Mouse (Mus musculus) CH12.LX (cell line): ENCODE results near the gene Mapk8ip1. TPM values are rescaled to one million over a fixed set of nuclear protein-coding genes. Genes with fewer than 3 reads are reported as not detected.

ENCODE experiments used
- DNase-seq: peaks from one replicate; pipeline ENCODE4 v3.0.0-alpha.2; 2013; ENCODE audit errors: extremely low read depth
- H3K27ac ChIP-seq: 2 replicates; pipeline ENCODE4 v1.5.1; 2012; ENCODE audit warnings: low read depth, mild to moderate bottlenecking, control low read depth, moderate library complexity; ENCODE audit not compliant: insufficient read depth
- H3K27me3 ChIP-seq: replicated peaks from 2 replicates; pipeline ENCODE3; 2012; ENCODE audit warnings: inconsistent platforms
- H3K36me3 ChIP-seq, 2 experiments: replicated peaks in 1 of 2; 2 replicates each; pipeline versions ENCODE3 to v1.6.1; 2012; ENCODE audit warnings: inconsistent platforms in 1 of 2, low read length in 1 of 2, mild to moderate bottlenecking in 1 of 2, mixed read lengths in 1 of 2, moderate library complexity in 1 of 2; ENCODE audit not compliant: control insufficient read depth in 1 of 2, insufficient read depth in 1 of 2
- H3K4me1 ChIP-seq, 2 experiments: 2 replicates each; pipeline ENCODE4 v1.6.1; 2012; ENCODE audit warnings: inconsistent platforms in 1 of 2, moderate library complexity in 1 of 2; ENCODE audit not compliant: insufficient read depth in 2 of 2, control insufficient read depth in 1 of 2
- H3K4me2 ChIP-seq: 2 replicates; pipeline ENCODE4 v1.6.1; 2012; ENCODE audit warnings: low read depth, mild to moderate bottlenecking, control low read depth; ENCODE audit not compliant: poor library complexity, insufficient read depth, severe bottlenecking
- H3K4me3 ChIP-seq, 3 experiments: fragments of 150-350 bp in 1 of 3; sonication (generic) in 1 of 3; replicated peaks in 1 of 3; 2 replicates each; pipeline versions ENCODE3 to v1.5.1; 2011 to 2012; ENCODE audit warnings: low read depth in 2 of 3, low read length in 2 of 3, mild to moderate bottlenecking in 2 of 3, moderate library complexity in 2 of 3, control low read depth in 1 of 3, improper control_type of control experiment in 1 of 3, inconsistent platforms in 1 of 3, mixed read lengths in 1 of 3; ENCODE audit not compliant: poor library complexity in 1 of 3
- H3K79me2 ChIP-seq: replicated peaks from 2 replicates; pipeline ENCODE4 v1.6.1; 2012; ENCODE audit warnings: mild to moderate bottlenecking, moderate library complexity; ENCODE audit not compliant: control insufficient read depth, poor library complexity, insufficient read depth, severe bottlenecking; ENCODE audit errors: extremely low read depth
- H3K9ac ChIP-seq: 2 replicates; pipeline ENCODE4 v1.6.1; 2012; ENCODE audit warnings: low read depth, mild to moderate bottlenecking, control low read depth, moderate library complexity; ENCODE audit not compliant: insufficient read depth
- H3K9me3 ChIP-seq: replicated peaks from 2 replicates; pipeline ENCODE3; 2012; ENCODE audit warnings: low read length, inconsistent platforms, mixed read lengths
- CHD1 ChIP-seq: IDR thresholded peaks from 2 replicates; pipeline ENCODE4 v1.6.1; 2012; ENCODE audit warnings: low read depth, low read length, improper control_type of control experiment, inconsistent platforms
- E2F4 ChIP-seq: IDR thresholded peaks from 2 replicates; pipeline ENCODE4 v1.6.1; 2011; ENCODE audit warnings: low read depth, low read length, improper control_type of control experiment; ENCODE audit not compliant: insufficient replicate concordance
- HCFC1 ChIP-seq: IDR thresholded peaks from 2 replicates; pipeline ENCODE4 v1.6.1; 2012; ENCODE audit warnings: low read depth, mild to moderate bottlenecking, inconsistent platforms, low read length, improper control_type of control experiment
- JUND ChIP-seq: conservative IDR thresholded peaks from 2 replicates; pipeline ENCODE4 v1.6.1; 2011; ENCODE audit warnings: low read depth, low read length, improper control_type of control experiment
- KAT2A ChIP-seq: IDR thresholded peaks from 2 replicates; pipeline ENCODE4 v1.6.1; 2012; ENCODE audit warnings: low read length, improper control_type of control experiment, inconsistent platforms; ENCODE audit not compliant: insufficient replicate concordance
- MAFK ChIP-seq: IDR thresholded peaks from 2 replicates; pipeline ENCODE4 v1.6.1; 2011; ENCODE audit warnings: low read length, improper control_type of control experiment; ENCODE audit not compliant: insufficient replicate concordance
- MAX ChIP-seq: IDR thresholded peaks from 2 replicates; pipeline ENCODE4 v1.6.1; 2011; ENCODE audit warnings: low read length, improper control_type of control experiment
- MXI1 ChIP-seq: IDR thresholded peaks from 2 replicates; pipeline ENCODE4 v1.6.1; 2011; ENCODE audit warnings: mild to moderate bottlenecking, low read depth, low read length, improper control_type of control experiment
- MYC ChIP-seq: IDR thresholded peaks from 2 replicates; pipeline ENCODE4 v1.6.1; 2011; ENCODE audit warnings: low read depth, mild to moderate bottlenecking, improper control_type of control experiment, low read length
- NELFE ChIP-seq: IDR thresholded peaks from 2 replicates; pipeline ENCODE4 v1.6.1; 2011; ENCODE audit warnings: low read depth, low read length, improper control_type of control experiment
- NRF1 ChIP-seq: IDR thresholded peaks from 2 replicates; pipeline ENCODE4 v1.6.1; 2014; ENCODE audit warnings: low read depth, mild to moderate bottlenecking, inconsistent platforms, low read length, improper control_type of control experiment, moderate library complexity
- POLR2AphosphoS2 ChIP-seq: IDR thresholded peaks from 2 replicates; pipeline ENCODE4 v1.6.1; 2011; ENCODE audit warnings: low read depth, low read length, improper control_type of control experiment
- TBP ChIP-seq: conservative IDR thresholded peaks from 2 replicates; pipeline ENCODE4 v1.6.1; 2011; ENCODE audit warnings: low read depth, low read length, improper control_type of control experiment
- TCF12 ChIP-seq: IDR thresholded peaks from 2 replicates; pipeline ENCODE4 v1.6.1; 2014; ENCODE audit warnings: low read depth, mild to moderate bottlenecking, inconsistent platforms, low read length, improper control_type of control experiment
- USF1 ChIP-seq: IDR thresholded peaks from 2 replicates; pipeline ENCODE4 v1.6.1; 2014; ENCODE audit warnings: low read depth, mild to moderate bottlenecking, inconsistent platforms, low read length, improper control_type of control experiment
- USF2 ChIP-seq: conservative IDR thresholded peaks from 2 replicates; pipeline ENCODE4 v1.6.1; 2011; ENCODE audit warnings: low read depth, low read length, improper control_type of control experiment
- ZC3H11A ChIP-seq: IDR thresholded peaks from 2 replicates; pipeline ENCODE4 v1.6.1; 2012; ENCODE audit warnings: low read depth, mild to moderate bottlenecking, inconsistent platforms, low read length, improper control_type of control experiment
- dilution Hi-C: fragments of 300-500 bp; cut with MboI; formaldehyde crosslinking; loops from 2 replicates; pipeline ENCODE4 v1.14.3; 2020; ENCODE audit warnings: low sequenced_read_pairs; ENCODE audit not compliant: extremely low pct_unique_long_range_greater_than_20kb, extremely low pct_ligation_motif_present
- in situ Hi-C: fragments of 300-500 bp; cut with MboI; formaldehyde crosslinking; loops from 3 replicates; pipeline ENCODE4 v1.14.3; 2019; ENCODE audit warnings: low sequenced_read_pairs, low pct_ligation_motif_present, low pct_unique_long_range_greater_than_20kb, mixed read lengths
- polyA plus RNA-seq: library from polyadenylated mRNA; unstranded; fragments of >175 nt; gene quantifications from 2 replicates; pipeline ENCODE4 v1.2.1, GENCODE M21; 2012; ENCODE audit warnings: low read depth; ENCODE audit not compliant: insufficient read length
- total RNA-seq, 2 experiments: library from RNA; depleted of rRNA; stranded (reverse); fragments of 300-350 nt in 1 of 2; fragments of >200 nt in 1 of 2; gene quantifications; 2 replicates each; pipeline ENCODE4 v1.2.3; 2012 to 2014

Mapk8ip1 gene
- total and polyA plus RNA-seq, 3 experiments: 5.4 to 13.0 (median 5.5) TPM

DNA sequence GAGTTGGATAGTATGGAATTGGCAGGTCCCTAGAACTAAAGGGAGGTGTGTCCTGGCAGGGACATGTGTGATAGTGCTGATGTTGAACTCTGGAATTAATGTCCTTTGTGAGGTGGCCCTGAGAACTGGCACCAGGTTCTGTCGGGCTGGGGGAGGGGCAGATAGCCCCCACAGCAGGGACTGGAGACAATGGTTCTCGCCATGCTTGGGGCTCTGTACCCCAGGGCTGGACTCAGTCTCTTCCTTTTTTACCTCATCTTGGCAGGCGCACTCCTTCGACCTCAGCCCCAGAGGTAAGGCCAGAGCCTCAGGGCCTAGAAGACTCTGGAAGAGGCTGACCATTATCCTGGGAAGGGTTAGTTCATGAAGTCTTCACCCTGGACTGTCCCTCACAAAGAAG lies 18.3 kb downstream of the Mapk8ip1 start:
- Histone ChIP-seq H3K4me2 (no peak overlapping the region), H3K4me1 (peaks cover 18 to 41% of the 10 kb centered on the region in 2 experiments), H3K27me3 (no peaks in the 10 kb centered on the region), H3K27ac (no peak overlapping the region), H3K36me3 (peaks cover 70 to 95% of the 10 kb centered on the region in 2 experiments), H3K9ac (no peak overlapping the region), H3K79me2 (no peaks in the 10 kb centered on the region), H3K9me3 (no peaks in the 10 kb centered on the region), H3K4me3 (no peak overlapping the region)
- TF ChIP-seq JUND (no peak), MYC (no peak), E2F4 (no peak), TBP (no peak), TCF12 (no peak), MAFK (no peak), NELFE (no peak), USF2 (no peak), NRF1 (no peak)
- DNase-seq: no peak
- in situ Hi-C loops: no loop called here
- dilution Hi-C loops: no loop called here

DNA sequence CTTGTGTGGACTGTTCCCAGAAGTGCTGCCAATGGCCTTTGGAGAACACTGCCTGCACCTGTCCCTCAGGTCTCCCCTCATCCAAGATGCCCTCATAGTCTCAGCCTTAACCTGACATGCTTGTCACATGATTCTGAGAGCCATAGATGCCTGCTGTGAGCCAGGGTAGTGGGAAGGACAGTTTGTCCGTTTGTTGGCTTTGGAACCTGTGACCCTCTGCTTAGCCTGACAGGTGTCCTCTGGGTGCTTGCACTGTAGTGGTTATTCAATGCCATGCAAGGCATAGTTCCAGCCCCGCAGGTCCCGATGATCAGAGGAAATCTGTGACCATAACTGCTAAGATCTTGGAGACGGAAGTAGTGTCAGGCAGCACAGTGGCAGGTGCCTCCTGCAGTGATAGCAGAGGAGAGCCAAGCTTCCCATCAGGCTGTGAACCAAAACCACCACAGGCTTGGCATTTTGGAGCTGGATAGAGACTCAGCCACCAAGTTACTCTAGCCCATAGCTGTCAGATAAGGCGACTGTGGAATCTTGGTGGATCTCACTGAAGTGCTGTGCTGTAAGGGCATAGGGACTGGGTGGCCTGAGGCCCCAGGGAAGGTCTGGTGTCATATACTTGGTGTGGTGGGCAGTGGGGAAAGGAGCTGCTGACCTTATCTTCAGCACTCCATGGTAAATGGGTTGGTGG lies 19.0 kb downstream of the Mapk8ip1 start, which contains the start of gene 1700029I15Rik:
1700029I15Rik (plus strand) TSS at position 638 of the 688 bp plus-strand sequence.
- H3K4me1 ChIP-seq: peaks cover 18 to 44% of the 10 kb centered on the region in 2 experiments
- H3K9me3 ChIP-seq: no peaks in the 10 kb centered on the region
- in situ Hi-C loops: no loop called here
- TF ChIP-seq CHD1 (no peak), ZC3H11A (no peak), KAT2A (no peak)
- TF ChIP-seq, all 38 proteins: peak for 0
- Histone ChIP-seq H3K4me2 (no peak within 1 kb of the TSS), H3K4me3 (no peak within 1 kb of the TSS), H3K27ac (no peak within 1 kb of the TSS), H3K9ac (no peak within 1 kb of the TSS), H3K27me3 (no peaks in the 10 kb centered on the region), H3K79me2 (no peaks in the 10 kb centered on the region), H3K36me3 (peaks cover 73 to 95% of the 10 kb centered on the region in 2 experiments)
- DNase-seq: no peak
- dilution Hi-C loops: no loop called here

- Histone ChIP-seq H3K9ac (no peak overlapping the region), H3K27me3 (no peaks in the 10 kb centered on the region), H3K79me2 (peaks cover 2% of the 10 kb centered on the region; the same call in 1 of the 2 replicates), H3K9me3 (no peaks in the 10 kb centered on the region), H3K4me2 (no peak overlapping the region), H3K4me1 (peaks cover 22 to 52% of the 10 kb centered on the region in 2 experiments), H3K4me3 (no peak overlapping the region), H3K36me3 (peaks cover 64 to 90% of the 10 kb centered on the region in 2 experiments), H3K27ac (no peak overlapping the region)
- no peak for DNase-seq
- in situ Hi-C loops: no loop called here
- no peak for TF ChIP-seq HCFC1
- TF ChIP-seq USF1: no peak
- TF ChIP-seq MXI1: no peak
- no peak for TF ChIP-seq POLR2AphosphoS2
- no peak for TF ChIP-seq MAX
- dilution Hi-C loops: no loop called here
Observed at GRCm38 (mm10) chr2:92381161-92381560, 19.9 kb downstream of the Mapk8ip1 start.
